Mouse (Mus musculus) neutrophil, adult 5-6 weeks (primary cell): ENCODE results near the gene Gch1. TPM values are rescaled to one million over a fixed set of nuclear protein-coding genes. Genes with fewer than 3 reads are reported as not detected.

Experiments
- ATAC-seq: fragments of 151-379, 151-347 bp; 2 replicates; pipeline ENCODE4 v1.8.0; 2017; ENCODE audit warnings: mild to moderate bottlenecking, moderate TSS enrichment; ENCODE audit not compliant: insufficient number of reproducible peaks, poor library complexity, low FRiP score, severe bottlenecking; ENCODE audit errors: extremely low read depth
- total RNA-seq: library from RNA; stranded (forward); fragments of 200-1000 nt; gene quantifications from 2 replicates; pipeline ENCODE4 v1.2.3, GENCODE M21; 2017

The Gch1 gene
- 12.3 and 12.8 TPM in 2 replicates for total RNA-seq

DNA sequence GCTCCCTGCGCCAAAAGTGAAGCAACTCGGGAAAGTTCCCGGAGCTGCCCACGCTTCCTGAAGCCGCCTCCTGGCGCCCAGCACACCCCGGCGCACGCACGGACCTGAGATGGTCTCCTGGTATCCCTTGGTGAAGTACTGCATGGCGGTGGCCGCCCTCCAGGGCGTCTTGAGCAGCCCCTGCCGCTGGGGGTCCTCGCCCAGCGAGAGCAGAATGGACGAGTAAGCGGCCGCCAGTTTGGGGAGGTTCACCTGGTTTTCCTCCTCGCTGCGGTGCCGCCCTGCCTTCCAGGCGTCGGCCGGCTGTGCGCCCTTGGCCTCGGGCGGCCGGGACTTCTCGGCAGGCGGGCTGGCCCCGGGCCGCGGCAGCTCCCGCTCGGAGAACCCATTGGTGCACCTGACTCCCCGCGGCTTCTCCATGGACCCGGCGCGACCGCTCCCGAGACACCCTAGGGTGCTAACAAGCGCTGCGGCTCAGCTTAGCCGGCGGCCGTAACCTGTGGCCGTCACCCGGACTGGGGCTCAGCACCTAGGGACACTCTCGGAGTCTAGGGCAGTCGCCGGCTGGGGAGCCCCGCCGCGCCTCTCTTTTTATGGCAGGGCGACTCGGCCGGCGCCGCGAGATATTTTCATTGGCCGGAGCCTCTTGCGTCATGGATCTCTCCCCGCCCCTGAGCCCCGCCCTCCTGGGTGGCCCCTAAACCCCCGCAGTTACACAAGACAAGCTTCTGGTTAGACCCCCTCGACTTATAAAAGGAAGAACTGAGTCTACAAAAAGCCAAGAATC is at the start of gene Gch1:
TSS of gene Gch1 (minus strand) at position 566 of the 787 bp plus-strand sequence.
- peak; percentile 50 for ATAC-seq

DNA sequence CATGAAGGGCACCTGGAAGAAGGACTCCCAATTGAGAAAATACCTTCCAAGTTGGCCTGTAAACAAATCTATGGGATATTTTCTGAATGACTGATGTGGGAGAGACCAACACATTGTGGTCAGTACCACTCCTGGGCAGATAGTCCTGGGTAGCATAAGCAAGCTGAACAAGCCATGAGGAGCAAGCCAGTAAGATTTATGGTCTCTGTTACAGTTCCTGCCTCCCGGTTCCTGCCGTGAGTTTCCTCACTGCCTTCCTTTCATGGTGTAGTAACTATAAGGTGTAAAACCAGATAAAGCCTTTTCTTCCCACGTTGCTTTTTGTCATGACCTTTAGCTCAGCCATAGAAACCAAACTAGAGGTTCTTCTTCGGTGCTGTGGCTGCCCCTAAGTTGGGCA is 48.1 kb upstream of the Gch1 start:
- ATAC-seq = no peak

DNA sequence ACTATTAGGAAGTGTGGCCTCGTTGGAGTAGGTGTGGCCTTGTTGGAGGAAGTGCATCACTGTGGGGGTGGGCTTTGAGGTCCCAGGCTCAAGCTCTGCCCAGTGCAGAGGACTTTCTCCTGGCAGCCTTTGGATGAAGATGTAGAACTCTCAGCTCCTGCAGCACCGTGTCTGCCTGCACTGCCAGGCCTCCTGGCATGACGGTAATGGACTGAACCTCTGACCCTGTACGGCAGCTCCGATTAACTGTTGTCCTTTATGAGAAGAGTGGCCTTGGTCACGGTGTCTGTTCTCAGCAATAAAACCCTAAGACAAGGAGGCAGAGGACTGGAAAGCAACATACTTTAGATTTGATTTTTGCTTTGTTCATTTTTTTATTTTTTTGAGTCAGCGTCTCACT is 47.3 kb upstream of the Gch1 start:
- ATAC-seq = no peak

DNA sequence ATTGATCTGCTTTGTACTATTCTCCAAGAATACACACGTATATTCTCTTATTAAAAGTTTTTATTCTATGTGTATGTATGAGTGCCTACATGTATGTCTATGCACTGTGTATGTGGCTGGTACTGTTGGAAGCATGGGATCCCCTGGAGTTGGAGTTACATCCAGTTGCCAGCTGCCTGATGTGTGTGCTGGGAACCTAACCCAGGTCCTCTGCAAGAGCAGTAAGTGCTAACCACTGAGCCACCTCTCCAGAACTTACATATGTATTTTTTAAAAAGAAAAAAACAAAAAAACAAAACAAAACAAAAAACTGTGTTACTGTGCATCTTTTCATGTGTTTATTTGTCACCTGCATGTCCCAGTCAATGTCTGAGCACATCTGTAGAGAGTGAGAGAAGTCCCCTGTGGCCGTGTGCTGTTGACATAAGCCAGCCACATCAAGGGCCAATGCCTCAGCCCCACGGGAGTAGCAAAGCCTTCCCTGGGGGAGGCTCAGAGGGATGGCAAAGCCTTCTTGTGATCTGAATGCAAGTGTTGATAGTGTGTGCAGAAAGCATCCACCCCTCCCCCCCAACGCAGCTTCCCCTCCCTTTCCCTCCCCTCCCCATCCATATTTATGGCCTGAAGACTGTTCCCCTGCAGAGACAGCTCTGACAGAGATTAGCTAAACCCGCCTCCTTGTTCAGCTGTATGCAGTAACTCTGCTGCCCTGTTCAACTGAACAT is 45.5 kb upstream of the Gch1 start:
- ATAC-seq = no peak

DNA sequence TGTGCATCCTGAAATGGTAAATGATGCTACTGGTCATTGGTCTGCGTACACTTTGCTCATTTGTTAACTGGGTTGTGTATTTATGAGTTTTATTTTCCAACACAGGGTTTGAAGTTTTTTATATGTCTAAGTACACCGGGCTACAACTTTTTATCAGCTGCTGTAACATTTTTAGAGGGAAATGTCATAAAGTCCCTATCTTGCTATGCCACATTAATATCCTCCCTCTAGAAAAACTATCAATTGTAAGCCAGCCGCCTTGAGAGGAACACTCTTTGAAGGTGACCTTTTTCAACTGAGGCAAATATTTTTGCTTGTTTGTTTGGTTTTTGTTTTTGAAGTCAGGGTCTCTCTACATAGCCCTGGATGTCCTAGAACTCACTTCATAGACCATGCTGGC is 44.8 kb upstream of the Gch1 start:
- ATAC-seq = no peak

DNA sequence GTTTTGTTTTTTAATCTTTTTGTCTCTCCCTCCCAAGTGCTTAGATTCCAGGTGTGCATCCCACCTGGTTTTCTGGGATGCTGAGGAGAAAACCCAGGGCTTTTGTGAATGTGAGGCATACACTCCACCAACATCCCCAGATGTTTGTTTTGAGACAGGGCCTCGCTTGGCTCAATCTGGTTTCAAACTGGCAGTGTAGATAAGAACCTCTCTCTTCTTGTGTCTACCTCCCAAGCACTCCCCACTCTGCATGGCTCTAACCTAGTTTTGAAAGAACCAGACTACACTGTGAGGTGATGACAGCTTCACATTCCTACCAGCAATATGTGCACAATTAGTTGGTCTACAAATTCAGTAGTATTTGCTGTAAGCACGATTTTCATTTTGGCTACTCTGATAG is 44.4 kb upstream of the Gch1 start:
- no peak for ATAC-seq

DNA sequence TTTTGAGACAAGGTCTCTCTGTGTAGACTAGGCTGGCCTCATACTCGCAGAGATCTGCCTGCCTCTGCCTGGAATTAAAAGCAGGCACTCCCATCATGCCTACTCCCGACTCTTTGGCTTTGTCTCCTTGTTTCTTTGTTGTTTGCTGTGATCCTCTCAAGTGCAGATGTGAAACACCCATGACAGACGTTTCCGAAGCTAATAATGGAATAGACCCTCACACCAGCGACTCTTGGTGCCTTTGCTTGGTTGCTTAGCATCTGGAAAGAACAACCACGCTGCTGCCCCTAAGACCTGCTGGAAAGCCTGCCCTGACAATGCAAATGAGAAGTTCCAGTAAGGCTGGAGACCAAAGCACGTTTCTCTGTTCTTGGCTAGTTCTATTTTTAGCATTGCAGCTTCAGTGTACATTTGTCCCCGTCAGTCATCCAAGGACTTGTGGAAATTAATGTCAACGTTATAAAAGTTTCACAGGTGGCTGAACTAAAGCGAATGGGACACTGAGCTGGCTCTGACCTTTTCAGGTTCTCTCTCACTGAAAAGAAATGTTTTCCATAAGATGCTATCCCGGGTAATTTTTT is 40.7 kb upstream of the Gch1 start:
- ATAC-seq = no peak

DNA sequence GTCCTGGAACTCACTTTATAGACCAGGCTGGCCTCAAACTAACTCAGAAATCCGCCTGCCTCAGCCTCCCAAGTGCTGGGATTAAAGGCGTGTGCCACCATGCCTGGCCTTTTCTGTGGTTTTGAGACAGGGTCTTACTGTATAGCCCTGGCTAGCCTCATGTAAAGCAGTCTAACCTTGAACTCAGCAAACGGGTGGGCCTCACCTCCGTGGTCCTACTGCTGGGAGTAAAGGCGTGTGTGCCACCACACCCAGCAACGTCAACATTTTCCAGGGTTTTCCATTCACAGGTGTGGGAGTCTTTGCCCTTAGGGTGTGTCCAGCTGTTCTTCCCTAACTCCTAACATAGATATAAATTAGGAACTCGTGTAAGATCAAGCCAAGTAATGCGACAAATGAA is 36.7 kb upstream of the Gch1 start:
- ATAC-seq = no peak

DNA sequence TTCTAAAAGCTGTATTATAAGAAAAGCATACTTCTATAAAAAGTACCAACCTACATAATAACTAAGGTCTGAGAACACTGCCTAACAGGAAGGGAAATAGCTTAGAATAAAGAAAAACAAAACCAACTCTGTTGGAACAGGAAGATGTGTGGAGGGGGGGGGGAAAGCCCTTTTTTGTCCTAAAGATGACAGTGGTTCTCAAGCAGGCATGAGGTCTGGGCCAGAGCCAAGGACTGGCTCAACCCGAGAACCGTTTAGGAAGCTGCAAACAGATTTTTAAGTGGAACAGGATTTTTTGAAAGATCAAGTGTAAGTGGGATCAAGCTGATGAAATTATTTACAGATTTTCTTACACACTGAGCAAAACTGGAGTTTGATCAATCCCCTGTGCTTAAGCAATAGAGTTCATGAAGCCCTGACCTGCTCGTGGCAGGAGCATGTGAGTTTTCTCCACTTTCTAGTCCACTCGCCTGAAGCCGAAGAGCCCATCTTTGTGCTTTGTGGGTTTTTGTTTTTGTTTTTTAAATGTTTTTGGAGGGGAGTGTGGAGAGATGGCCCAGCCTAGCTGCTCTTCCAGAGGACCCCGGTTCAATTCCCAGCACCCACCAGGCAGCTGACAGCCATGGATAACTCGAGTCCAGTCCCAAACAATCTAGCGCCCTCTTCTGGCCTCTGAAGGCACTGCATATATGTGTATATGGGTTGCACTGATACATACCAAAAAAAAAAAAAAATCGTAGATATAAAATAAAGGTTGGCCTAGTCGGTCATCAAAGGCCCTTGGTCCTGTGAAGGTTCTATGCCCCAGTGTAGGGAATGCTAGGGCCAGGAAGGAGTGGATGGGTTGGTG is 35.5 kb upstream of the Gch1 start:
- ATAC-seq = no peak

DNA sequence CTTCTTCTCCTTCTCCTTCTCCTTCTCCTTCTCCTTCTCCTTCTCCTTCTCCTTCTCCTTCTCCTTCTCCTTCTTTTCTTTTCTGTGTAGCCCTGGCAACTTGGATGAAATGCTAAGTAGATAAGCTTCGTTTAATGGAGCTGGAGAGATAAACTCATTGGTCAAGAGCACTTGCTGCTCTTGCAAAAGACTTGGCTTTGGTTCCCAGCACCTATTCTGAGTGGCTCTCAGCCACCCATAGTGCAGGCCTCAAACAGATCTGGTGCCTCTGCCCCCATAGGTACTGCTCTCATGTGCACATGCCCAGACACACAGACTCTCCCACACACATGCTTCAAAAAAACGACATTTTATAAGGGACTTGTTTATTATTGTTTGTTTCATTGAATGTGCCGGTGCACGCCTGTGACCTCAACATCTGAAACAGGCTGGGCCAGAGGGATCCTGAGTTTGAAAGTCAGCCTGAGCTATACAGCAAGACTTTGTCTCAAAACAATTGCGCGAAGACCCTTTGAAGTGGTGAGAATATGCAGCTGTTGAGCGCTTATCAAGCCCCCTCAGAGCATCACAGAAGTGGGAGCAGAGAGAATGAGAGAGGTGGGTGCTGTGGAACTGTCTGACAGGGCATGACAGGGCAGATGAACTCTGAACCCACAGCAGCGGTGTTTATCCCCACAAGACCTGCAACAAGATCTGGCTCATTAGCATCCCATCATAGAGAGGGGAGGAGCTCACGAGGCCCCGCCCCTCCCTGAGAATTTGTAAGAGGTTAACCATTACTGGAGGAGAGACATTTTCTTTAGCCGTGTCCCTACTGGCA is 33.6 kb upstream of the Gch1 start:
- ATAC-seq = no peak

DNA sequence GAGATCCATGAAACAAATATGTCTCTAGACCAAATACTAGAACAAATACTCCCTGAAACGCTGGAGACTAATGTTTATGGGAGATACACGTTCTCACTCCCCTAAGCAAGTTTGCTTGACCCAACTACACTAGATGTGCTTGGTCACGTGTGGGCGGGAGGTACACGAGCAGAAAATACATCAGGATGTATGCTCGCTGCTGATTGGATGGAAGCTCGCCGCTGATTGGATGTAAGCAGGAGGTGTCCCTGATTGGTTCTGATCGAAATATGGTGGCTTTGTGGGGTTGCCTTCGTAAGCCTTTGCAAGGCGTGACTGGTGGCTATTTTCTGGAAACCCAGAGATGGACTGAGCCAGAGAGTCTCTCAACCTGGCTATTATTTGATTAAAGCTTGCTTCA is 32.4 kb upstream of the Gch1 start:
- ATAC-seq = no peak

DNA sequence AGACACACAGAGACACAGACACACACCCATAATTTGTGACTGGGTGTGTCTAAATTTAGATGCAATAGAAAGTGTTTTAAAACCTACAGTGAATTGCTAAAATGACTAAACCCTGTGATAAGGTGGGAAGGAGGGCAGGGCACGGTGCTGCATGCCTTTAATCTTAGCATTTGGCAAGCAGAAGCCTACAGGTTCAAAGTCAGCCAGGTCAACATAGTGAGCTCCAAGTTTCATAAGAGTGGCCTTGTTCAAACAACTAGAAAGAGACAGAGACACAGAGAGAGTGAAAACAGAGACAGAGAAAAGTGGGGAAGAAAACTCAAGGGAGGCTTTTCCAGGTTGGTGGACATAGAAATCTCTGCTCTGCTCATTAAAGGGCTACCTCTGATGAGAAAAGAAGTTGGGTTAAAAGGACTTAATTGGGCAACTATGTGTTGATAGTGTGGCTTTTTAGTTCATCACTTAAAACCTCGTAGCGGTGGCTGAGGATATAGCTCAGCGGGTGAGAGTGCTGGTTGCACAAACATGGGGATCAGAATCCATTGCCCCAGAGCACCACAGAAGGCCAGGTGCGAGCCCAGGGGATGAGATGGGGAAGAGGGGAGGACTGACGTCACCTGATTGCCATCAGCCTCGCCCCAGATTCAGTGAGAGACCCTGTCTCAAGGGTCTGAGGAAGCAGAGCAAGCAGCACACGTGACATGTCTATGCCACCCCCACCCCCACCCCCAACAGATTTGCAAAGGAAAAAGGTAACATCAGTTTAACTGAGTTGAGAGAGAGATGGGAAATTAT is 31.2 kb upstream of the Gch1 start:
- ATAC-seq = no peak

DNA sequence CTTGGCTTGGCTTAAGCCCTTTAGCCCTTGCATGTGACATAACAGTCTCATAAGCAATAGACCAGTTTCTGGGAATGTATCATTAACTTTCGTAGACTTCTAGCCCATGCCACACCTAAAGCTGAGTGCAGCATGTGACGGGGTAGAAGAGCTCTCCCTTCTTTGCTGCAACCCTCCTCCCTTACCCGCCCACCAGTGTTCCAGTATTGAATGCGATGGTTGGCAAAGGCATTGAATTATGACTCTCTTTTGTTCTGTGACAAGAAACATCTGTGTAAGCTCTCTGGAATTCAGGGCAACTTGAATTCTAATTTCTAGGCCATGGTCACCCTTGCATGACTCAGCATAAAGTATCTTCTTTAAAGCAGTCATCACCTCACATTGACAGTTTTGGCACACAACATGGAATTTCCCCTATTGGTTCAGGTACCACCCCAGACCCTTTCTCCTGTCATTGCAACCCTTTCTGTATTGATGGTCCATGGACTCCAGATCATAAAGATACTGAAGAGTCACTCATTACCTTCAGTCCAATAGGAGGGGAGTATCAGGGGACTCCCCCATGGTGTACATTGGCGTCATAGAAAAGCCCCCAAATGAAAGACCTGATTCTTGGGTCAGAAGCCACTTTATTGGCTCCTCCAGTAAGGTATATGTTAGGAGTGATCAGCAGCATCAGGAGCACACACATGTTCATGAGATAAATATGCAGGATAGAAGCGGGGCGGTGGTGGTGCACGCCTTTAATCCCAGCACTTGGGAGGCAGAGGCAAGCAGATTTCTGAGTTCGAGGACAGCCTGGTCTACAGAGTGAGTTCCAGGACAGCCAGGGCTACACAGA is 29.8 kb upstream of the Gch1 start:
- no peak for ATAC-seq

DNA sequence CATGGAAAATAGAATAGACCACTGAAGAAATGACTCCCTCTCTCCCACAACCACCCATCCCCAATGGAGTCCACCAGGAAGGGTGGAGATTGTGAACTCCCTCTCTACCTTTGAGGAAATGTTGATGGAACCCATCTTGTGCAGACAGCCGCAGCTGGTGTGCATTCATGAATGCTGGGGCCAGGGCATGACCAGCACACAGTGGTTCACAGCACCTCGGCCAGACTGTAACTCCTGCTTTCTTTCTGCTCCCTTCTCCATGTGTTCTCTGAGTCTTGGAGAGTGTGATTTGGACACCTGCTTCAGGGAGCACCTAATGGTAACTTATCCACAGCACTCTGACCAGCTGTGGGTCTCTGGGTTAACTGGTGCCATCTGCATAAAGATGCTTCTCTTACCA is 27.3 kb upstream of the Gch1 start:
- no peak for ATAC-seq

DNA sequence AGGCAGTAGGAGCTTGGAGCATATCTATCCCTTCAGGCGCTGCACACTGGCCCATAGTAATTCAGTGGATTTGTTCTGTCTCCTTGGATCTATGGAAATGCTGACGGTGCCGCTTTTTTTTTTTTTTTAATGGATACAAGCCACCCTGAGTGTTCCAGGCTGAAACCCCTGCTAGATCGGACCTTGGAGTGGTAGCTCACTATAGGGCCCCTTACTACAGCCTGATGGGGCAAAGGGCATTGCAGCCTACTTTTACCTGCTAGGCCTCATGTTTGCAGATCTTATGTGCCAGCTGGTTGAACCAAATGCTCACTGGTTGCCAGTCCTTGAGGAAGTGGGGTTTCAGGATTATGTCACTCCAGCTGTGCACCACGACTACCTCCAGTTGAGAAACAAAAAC is 25.2 kb upstream of the Gch1 start:
- ATAC-seq = no peak

DNA sequence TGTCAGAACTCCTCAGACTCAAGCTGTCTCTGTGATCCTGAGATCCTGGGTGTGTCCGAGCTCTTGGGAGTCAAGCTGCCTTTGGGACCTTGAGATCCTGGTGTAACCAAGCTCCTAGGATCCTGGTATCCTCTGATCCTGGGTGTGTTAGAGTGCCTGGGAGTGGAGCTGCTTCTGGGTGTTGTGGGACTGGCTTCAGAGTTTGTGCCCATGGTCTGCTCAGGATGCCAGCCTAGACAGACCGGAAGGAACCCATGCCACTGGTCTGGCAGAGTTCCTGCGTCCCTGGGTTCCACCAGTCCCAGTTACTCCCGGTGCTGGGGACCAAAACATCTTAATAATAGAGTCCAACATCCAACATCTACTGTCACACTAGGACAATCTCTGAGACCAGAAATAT is 24.1 kb upstream of the Gch1 start:
- ATAC-seq = no peak

DNA sequence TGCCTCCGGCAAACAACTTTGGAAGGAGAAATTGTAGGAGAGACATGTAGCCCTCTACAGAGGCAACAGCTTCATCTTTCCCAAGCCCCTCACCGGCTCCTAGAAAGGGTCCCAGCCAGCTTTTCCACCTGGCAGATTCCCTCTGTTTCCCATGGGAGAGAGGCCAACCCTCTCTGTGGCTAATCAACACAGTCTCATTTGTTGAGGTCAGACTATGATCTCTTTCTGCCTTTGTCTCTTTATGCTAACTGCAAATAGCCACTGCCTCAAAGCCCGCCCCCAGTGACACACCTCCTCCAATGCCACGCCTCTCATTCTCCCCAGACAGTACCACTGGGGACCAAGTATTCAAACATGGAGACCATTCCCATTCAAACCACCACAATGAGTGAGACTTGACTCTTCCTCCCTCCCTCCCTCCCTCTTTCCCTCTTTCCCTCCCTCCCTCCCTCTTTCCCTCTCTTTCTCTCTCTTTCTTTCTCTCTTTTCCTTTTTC is 20.5 kb upstream of the Gch1 start:
- ATAC-seq = no peak
